Mouse (Mus musculus) forebrain, embryonic 10.5 days (tissue): ENCODE results near the gene Ovol2. TPM values are rescaled to one million over a fixed set of nuclear protein-coding genes. Genes with fewer than 3 reads are reported as not detected.
A peak's percentile ranks its signal among the peaks of the same experiment; 100 is the strongest.

Experiments used
- DNase-seq: peaks from one replicate; pipeline ENCODE4 v3.0.0-alpha.2; 2017; ENCODE audit warnings: low spot score; ENCODE audit errors: extremely low spot score
- H3K27ac ChIP-seq: fragments of 300-500 bp; sonication (generic); 2 replicates; pipeline ENCODE4 v1.5.1; 2016; ENCODE audit warnings: mild to moderate bottlenecking
- H3K27me3 ChIP-seq: fragments of 300-500 bp; sonication (generic); 2 replicates; pipeline ENCODE4 v1.6.1; 2016; ENCODE audit warnings: mild to moderate bottlenecking; ENCODE audit not compliant: poor library complexity, severe bottlenecking
- H3K36me3 ChIP-seq: fragments of 300-500 bp; sonication (generic); replicated peaks from 2 replicates; pipeline ENCODE4 v1.6.1; 2016; ENCODE audit warnings: mild to moderate bottlenecking, moderate library complexity
- H3K4me1 ChIP-seq: fragments of 300-500 bp; sonication (generic); 2 replicates; pipeline ENCODE4 v1.6.1; 2016
- H3K4me3 ChIP-seq: fragments of 300-500 bp; sonication (generic); 2 replicates; pipeline ENCODE4 v1.5.1; 2016; ENCODE audit warnings: mild to moderate bottlenecking, moderate library complexity
- H3K9me3 ChIP-seq: fragments of 300-500 bp; sonication (generic); 2 replicates; pipeline ENCODE4 v1.6.1; 2016; ENCODE audit warnings: mild to moderate bottlenecking, moderate library complexity
- WGBS: fragments of 180-500 bp; shearing (Covaris S2); methylation state at CpG from one replicate; pipeline ENCODE4 v1.1.7; 2016; 5-methylcytosine and 5-hydroxymethylcytosine counted together
- polyA plus RNA-seq: library from polyadenylated mRNA; unstranded; fragments of >200 nt; fragmentation: Nextera tagmentation; extraction: Ambion mirVana; gene quantifications from 2 replicates; pipeline ENCODE4 v1.2.1, GENCODE M21; 2016

Gene Ovol2
- polyA plus RNA-seq, 1 experiment from 2014 or later = 0.36 TPM

- peak; percentile 95 for DNase-seq
- Histone ChIP-seq H3K27ac (peak within 1 kb of the TSS; percentile 99), H3K27me3 (no peaks in the 10 kb centered on the region), H3K4me3 (peak within 1 kb of the TSS; percentile 84), H3K9me3 (no peaks in the 10 kb centered on the region), H3K4me1 (peaks cover 69% of the 10 kb centered on the region), H3K36me3 (peaks cover 54% of the 10 kb centered on the region)
- WGBS = under 1% methylated on average over 93 of the region's 93 CpGs
These were observed 61.2 kb downstream of the Ovol2 start, which contains the start of the genes Mgme1 and Snx5 for GRCm38 (mm10) chr2:144270507-144271420. TSS of gene Mgme1 (plus strand) at chr2:144270663. TSS of gene Snx5 (minus strand) at chr2:144270906.

- Histone ChIP-seq H3K4me1 (peaks cover 72% of the 10 kb centered on the region), H3K27me3 (no peaks in the 10 kb centered on the region), H3K36me3 (peaks cover 60% of the 10 kb centered on the region), H3K27ac (peak overlapping the region; percentile 99), H3K4me3 (peak overlapping the region; percentile 84), H3K9me3 (no peaks in the 10 kb centered on the region)
- WGBS = under 1% methylated on average over 33 of the region's 33 CpGs
- DNase-seq = no peak
These were observed 62.1 kb downstream of the Ovol2 start for GRCm38 (mm10) chr2:144269679-144270475.

- DNase-seq = no peak
- peaks cover 69% of the 10 kb centered on the region for H3K4me1 ChIP-seq
- H3K36me3 ChIP-seq = peaks cover 63% of the 10 kb centered on the region
- H3K9me3 ChIP-seq = no peaks in the 10 kb centered on the region
- H3K27ac ChIP-seq = peak overlapping the region; percentile 99
- H3K27me3 ChIP-seq = no peaks in the 10 kb centered on the region
- 1% methylated on average over 11 of the region's 11 CpGs for WGBS
- H3K4me3 ChIP-seq = peak overlapping the region; percentile 84
These were observed 62.7 kb downstream of the Ovol2 start for GRCm38 (mm10) chr2:144269306-144269650.

GRCm38 (mm10) chr2:144268446-144269305, 63.3 kb downstream of the Ovol2 start:
- 7% methylated on average over 6 of the region's 6 CpGs for WGBS
- H3K27me3 ChIP-seq = no peaks in the 10 kb centered on the region
- H3K9me3 ChIP-seq = no peaks in the 10 kb centered on the region
- no peak for DNase-seq
- H3K4me3 ChIP-seq = peak overlapping the region; percentile 84
- H3K4me1 ChIP-seq = peaks cover 67% of the 10 kb centered on the region
- H3K36me3 ChIP-seq = peaks cover 69% of the 10 kb centered on the region
- H3K27ac ChIP-seq = peak overlapping the region; percentile 99

- Histone ChIP-seq H3K4me3 (peak overlapping the region; percentile 84), H3K4me1 (peaks cover 61% of the 10 kb centered on the region), H3K27me3 (no peaks in the 10 kb centered on the region), H3K9me3 (no peaks in the 10 kb centered on the region), H3K27ac (no peak overlapping the region), H3K36me3 (peaks cover 73% of the 10 kb centered on the region)
- DNase-seq = no peak
- WGBS = 51% methylated on average over 1 of the region's 1 CpGs
These were observed 64.3 kb downstream of the Ovol2 start for GRCm38 (mm10) chr2:144267731-144268015.

- WGBS = 59% methylated on average over 5 of the region's 5 CpGs
- DNase-seq = no peak
- Histone ChIP-seq H3K4me3 (peak overlapping the region; percentile 84), H3K9me3 (no peaks in the 10 kb centered on the region), H3K27me3 (no peaks in the 10 kb centered on the region), H3K4me1 (peaks cover 59% of the 10 kb centered on the region), H3K36me3 (peaks cover 73% of the 10 kb centered on the region), H3K27ac (no peak overlapping the region)
These were observed 64.8 kb downstream of the Ovol2 start for GRCm38 (mm10) chr2:144267004-144267730.

GRCm38 (mm10) chr2:144265916-144266683, 65.8 kb downstream of the Ovol2 start:
- Histone ChIP-seq H3K36me3 (peaks cover 82% of the 10 kb centered on the region), H3K9me3 (no peaks in the 10 kb centered on the region), H3K4me1 (peaks cover 52% of the 10 kb centered on the region), H3K4me3 (peak overlapping the region; percentile 84), H3K27me3 (no peaks in the 10 kb centered on the region), H3K27ac (no peak overlapping the region)
- no peak for DNase-seq
- WGBS = 62% methylated on average over 4 of the region's 4 CpGs

- H3K27me3 ChIP-seq = no peaks in the 10 kb centered on the region
- H3K4me1 ChIP-seq = peaks cover 45% of the 10 kb centered on the region
- H3K27ac ChIP-seq = no peak overlapping the region
- H3K9me3 ChIP-seq = no peaks in the 10 kb centered on the region
- H3K4me3 ChIP-seq = no peak overlapping the region
- 76% methylated on average over 3 of the region's 3 CpGs for WGBS
- DNase-seq = no peak
- peaks cover 92% of the 10 kb centered on the region for H3K36me3 ChIP-seq
These were observed 66.8 kb downstream of the Ovol2 start for GRCm38 (mm10) chr2:144265120-144265488.

- no peaks in the 10 kb centered on the region for H3K27me3 ChIP-seq
- DNase-seq = no peak
- no peak overlapping the region for H3K4me3 ChIP-seq
- 87% methylated on average over 5 of the region's 5 CpGs for WGBS
- no peaks in the 10 kb centered on the region for H3K9me3 ChIP-seq
- peaks cover 45% of the 10 kb centered on the region for H3K4me1 ChIP-seq
- no peak overlapping the region for H3K27ac ChIP-seq
- peaks cover 97% of the 10 kb centered on the region for H3K36me3 ChIP-seq
These were observed 67.4 kb downstream of the Ovol2 start for GRCm38 (mm10) chr2:144264398-144265119.

GRCm38 (mm10) chr2:144262837-144263236, 69.1 kb downstream of the Ovol2 start:
- peaks cover 30% of the 10 kb centered on the region for H3K4me1 ChIP-seq
- WGBS = 92% methylated on average over 2 of the region's 2 CpGs
- no peaks in the 10 kb centered on the region for H3K27me3 ChIP-seq
- DNase-seq = no peak
- no peaks in the 10 kb centered on the region for H3K9me3 ChIP-seq
- peaks cover 99% of the 10 kb centered on the region for H3K36me3 ChIP-seq
- H3K4me3 ChIP-seq = no peak overlapping the region
- no peak overlapping the region for H3K27ac ChIP-seq
